Mouse (Mus musculus) kidney, adult 2 months (tissue): ENCODE data around the gene Slc39a13.

Source experiments
- CTCF ChIP-seq: fragments of 200-500 bp; conservative IDR thresholded peaks from 2 replicates; pipeline ENCODE4 v1.5.1; 2011; ENCODE audit warnings: low read depth, mild to moderate bottlenecking, control low read depth, low read length, moderate library complexity, mixed read lengths; ENCODE audit not compliant: insufficient read depth, insufficient read length
- POLR2A ChIP-seq: fragments of 200-500 bp; IDR thresholded peaks from one replicate; pipeline ENCODE4 v1.6.1; 2011; ENCODE audit warnings: low read depth, low read length, control low read depth

GRCm38 (mm10) chr2:91069306-91070000 lies 764 bp downstream of the Slc39a13 start:
- TF ChIP-seq POLR2A = no peak
- no peak for TF ChIP-seq CTCF
